Mouse (Mus musculus) MN1 (cell line): ENCODE data around the gene Tcf12.

ENCODE experiments used
- DNase-seq: peaks from one replicate; pipeline ENCODE4 v3.0.0-alpha.2; 2016; ENCODE audit warnings: low spot score

The Tcf12 gene

GRCm38 (mm10) chr9:72111622-72112550 lies at the start of gene Tcf12:
TSS of gene Tcf12 (minus strand) at chr9:72111871.
- DNase-seq = peak; percentile 93

- no peak for DNase-seq
Measured at GRCm38 (mm10) chr9:72158392-72158791, 46.7 kb upstream of the Tcf12 start.

GRCm38 (mm10) chr9:72157091-72157490 lies 45.4 kb upstream of the Tcf12 start:
- DNase-seq = no peak

GRCm38 (mm10) chr9:72155250-72156138 lies 43.8 kb upstream of the Tcf12 start:
- DNase-seq = no peak

DNA sequence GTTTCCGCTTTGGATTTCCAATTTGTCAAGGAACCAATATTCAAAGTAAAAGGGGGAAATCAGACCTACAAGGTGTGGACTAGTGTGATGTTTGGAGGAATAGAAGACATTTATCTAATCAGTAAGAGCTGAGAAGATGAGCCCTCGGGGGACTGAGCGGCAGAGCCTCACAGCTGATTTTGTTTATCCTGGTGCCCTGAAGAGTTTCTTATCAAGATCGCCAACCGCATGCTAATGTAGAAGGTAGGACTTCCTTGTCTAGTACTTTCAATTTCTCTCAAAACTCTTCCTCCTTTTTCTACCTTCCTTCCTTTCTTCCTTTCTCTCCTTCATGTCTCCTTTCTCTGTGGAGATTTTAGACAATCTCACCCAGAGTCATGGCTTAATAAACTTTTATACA lies 32.5 kb upstream of the Tcf12 start:
- DNase-seq = no peak

DNA sequence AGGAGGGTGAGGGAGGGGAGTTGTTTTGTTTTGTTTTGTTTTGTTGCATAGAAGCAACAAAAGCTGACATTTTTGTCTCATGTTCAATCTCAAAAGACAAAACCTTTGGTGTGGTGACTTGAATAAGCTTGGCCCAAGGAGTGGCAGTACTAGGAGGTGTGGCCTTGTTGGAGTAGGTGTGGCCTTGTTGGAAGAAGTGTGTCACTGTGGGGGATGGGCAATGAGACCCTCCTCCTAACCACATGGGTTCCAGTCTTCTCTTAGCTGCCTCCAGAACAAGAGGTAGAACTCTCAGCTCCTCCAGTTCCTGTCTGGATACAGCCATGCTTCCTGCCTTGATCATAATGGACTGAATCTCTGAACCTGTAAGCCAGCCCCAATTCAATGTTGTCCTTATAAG lies 26.2 kb upstream of the Tcf12 start:
- DNase-seq = no peak

DNA sequence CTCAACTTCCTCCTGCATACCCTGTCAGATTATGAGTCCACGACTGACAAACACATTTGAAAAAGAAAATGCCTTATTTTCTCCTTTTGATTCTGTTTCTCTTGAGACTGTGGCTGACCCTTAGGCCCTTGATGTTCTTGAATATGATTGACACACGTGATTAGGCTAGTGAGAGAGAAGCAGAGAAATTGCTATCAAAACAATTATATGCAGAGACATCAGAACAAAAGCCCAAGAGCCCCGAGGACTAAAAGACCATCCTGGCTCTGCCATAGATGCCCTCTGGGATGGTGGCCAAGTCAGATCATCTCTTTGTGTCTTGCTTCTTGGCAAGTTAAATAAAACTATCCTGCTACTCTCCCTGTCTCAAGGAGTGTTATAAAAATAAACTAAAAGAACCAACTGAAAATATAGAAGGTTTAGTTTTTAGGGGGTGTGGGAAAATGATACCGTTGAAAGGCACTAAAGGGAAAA lies 22.1 kb upstream of the Tcf12 start:
- no peak for DNase-seq

DNA sequence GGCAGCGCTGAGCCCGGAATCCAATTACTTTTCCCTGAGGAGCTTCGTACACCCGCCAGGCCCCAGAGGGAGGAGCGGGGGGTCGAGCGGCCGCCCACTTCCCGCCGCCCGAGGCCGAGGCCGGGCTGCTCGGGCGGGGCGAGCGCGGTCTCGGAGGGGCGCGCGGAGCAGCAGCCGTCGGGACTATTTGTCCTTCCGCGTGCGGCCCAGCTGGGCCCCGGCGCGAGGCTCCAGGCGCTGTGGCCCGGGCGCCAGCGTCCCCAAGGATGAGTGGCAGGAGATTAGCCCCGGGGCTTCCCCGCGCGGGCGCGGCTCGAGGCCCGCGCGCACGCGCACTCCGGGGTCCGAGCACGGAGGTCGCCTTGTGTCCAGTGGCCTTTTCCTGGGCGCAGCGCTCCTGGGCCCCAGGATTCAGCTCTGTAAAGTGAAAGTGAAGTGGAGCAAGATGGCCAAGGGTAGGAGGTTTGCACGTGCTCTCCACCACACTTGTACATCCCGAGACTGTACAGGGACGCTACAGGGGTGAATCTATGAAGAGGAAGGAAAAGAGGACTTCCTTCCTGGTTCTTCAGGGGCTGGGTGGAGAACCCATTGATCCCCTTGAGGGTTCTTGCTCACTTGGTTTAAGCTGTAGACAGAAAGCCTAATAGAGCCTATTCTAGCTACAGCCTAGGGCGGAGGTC lies 21.6 kb upstream of the Tcf12 start:
- DNase-seq = peak; percentile 96

- no peak for DNase-seq
Measured at GRCm38 (mm10) chr9:72132728-72133088, 21.0 kb upstream of the Tcf12 start.

- no peak for DNase-seq
Measured at GRCm38 (mm10) chr9:72129884-72130283, 18.2 kb upstream of the Tcf12 start.

DNA sequence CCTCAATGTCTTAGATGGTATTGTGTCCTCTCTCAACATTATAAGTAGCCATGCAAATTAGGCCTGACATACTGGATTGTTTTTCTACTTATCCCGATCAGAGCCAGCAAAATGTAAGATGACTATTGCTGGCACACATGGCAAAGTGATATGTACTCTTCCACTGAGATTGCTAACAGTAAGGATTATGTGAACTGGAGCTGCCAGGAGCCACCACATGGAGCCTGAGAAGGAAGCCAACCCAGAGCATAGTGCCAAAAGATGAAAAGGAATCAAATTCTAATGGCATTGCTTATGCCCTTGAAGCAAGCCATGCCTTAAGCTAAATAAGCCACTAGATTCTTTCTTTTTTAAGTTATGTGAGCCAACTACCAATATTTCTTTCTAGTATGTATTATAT lies 13.8 kb upstream of the Tcf12 start:
- no peak for DNase-seq

DNA sequence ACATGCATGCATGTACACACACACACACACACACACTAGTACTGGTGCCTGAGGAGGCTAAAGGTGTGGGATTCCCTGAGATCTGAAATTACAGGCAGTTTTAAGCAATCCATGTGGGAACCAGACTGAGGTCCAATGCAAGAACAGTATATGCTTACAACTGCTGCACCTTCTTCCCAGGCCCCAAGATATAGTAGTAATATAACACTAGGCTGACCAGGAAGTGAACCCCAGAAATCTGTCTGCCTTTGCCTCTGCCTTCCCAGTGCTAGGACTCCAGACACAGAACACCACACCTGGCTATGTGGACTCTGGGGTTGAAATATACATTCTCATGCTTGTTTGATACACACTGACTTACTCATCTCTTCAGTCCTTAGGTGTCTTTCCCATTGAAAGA lies 6.8 kb upstream of the Tcf12 start:
- DNase-seq = no peak

GRCm38 (mm10) chr9:72111004-72111621 lies 558 bp downstream of the Tcf12 start:
- DNase-seq = peak; percentile 69

DNA sequence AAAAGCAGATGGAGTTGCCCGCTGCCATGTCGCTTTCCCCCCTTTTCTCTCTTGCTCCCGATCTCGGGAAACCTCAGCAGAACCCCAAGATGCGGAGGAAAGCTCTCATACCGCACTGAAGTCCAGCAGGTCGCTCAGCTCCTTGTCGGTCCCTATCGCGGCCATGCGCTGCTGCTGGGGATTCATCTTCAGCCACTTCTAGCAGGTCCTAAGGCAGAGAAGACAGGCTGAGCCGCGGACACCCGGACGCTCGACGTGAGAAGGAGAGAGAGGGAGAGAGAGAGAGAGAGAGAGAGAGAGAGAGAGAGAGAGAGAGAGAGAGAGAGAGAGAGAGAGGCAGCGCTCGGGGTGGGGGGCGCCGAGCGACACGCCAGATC lies 1.1 kb downstream of the Tcf12 start:
- peak; percentile 47 for DNase-seq

- no peak for DNase-seq
Measured at GRCm38 (mm10) chr9:72103471-72103870, 8.2 kb downstream of the Tcf12 start.

GRCm38 (mm10) chr9:72099945-72100685 lies 11.6 kb downstream of the Tcf12 start:
- DNase-seq = no peak

GRCm38 (mm10) chr9:72098056-72098455 lies 13.6 kb downstream of the Tcf12 start:
- no peak for DNase-seq

GRCm38 (mm10) chr9:72097083-72097482 lies 14.6 kb downstream of the Tcf12 start:
- DNase-seq = no peak

DNA sequence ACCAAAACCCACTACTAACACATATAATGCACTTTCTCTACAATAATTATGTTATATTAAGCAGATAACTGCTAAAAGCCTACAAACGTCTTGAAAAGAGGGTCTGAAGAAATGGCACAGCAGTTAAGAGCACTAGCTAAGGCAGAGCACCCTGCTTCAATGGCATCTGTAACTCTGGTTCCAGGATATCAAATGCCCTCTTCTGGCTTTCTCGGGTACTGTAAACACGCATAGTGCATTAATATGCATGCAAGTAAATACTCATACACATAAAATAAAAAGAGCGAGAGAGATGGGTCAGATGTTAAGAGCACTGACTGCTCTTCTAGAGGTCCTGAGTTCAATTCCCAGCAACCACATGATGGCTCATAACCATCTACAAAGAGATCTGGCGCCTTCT lies 17.0 kb downstream of the Tcf12 start:
- DNase-seq = no peak

- no peak for DNase-seq
Measured at GRCm38 (mm10) chr9:72092191-72092590, 19.5 kb downstream of the Tcf12 start.
